Mouse (Mus musculus) layer of hippocampus, adult 9-10 months (tissue): ENCODE results near the gene Paqr5.

Experiments
- DNase-seq: peaks from one replicate; pipeline ENCODE4 v3.0.0; 2022; ENCODE audit warnings: low spot score

Paqr5 gene

GRCm38 (mm10) chr9:61908832-61909407, 117.7 kb downstream of the Paqr5 start:
- no peak for DNase-seq

DNA sequence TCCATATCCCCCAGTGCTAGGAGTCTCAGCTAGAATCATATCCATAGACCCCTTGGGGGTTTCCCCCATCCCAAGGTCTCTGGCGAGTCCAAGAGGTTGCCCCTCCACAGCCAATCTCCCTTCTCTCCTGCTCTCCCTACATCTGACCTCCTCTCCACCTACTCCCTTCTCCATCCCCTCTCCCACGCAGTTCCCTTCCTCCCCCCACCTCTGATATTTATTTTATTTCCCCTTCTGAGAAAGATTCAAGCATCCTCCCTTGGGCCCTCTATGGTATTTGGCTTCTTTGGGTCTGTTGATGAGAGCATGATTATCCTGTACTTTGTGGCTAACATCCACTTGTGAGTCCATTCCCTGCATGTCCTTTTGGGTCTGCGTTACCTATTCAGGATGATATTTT, 118.3 kb downstream of the Paqr5 start:
- DNase-seq = no peak

GRCm38 (mm10) chr9:61907621-61908295, 118.9 kb downstream of the Paqr5 start:
- no peak for DNase-seq

- DNase-seq = no peak
Measured at GRCm38 (mm10) chr9:61906912-61907311, 119.7 kb downstream of the Paqr5 start.

DNA sequence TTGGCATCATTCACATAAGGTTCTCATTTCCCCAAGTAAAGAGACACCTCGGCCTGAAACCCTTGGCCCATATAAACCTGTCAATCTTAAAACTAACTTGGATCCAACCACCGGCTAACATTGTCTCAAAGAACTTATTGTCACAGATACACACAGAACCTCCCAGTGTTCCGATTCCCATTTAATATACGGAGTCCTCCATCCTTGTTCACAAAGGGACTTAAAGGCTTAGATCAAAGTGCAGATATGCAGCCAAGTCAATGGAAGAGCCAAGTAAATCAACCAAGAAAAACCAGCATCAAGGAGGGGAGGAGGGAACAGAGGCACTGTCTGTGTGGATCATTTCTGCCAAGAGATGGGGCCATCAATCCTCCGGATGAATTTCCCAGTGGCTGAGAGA, 121.1 kb downstream of the Paqr5 start:
- DNase-seq = no peak

DNA sequence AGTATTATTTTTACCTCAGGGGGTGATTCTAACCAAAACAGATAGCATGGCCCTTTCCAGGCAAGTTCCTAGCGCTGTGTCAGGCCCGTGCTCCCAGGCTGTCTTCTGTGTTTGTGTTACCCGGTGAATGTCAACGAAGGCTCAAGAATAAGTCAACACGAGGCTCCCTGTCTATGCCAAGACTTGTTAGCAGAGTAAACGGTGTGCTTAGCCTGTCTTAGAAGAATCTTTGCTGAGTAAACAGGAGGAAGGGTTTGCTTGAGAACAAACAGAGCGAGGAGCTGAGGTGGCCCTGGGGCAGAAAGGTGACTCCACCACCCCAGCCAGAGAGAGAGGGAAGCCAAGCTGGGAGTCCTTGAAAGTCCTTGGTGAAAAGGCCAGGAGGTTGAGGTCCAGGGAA, 122.5 kb downstream of the Paqr5 start:
- DNase-seq = no peak
